Mouse (Mus musculus) heart, adult 2 months (tissue): Measurements from ENCODE around the gene Itfg1. TPM values are rescaled to one million over a fixed set of nuclear protein-coding genes. Genes with fewer than 3 reads are reported as not detected.
"Not testable (repeated sequence)": the region's sequence is repeated elsewhere in the genome, so short reads cannot be mapped to it uniquely, and the experiment has no call there.

Source experiments
- DNase-seq, 2 experiments: peaks; one replicate each; pipeline ENCODE4 v3.0.0; 2021
- H3K27ac ChIP-seq: fragments of 200-600 bp; 2 replicates; pipeline ENCODE4 v1.8.1; 2022
- H3K27me3 ChIP-seq: fragments of 200-500 bp; 2 replicates; pipeline ENCODE4 v1.6.1; 2012; ENCODE audit warnings: mild to moderate bottlenecking, low read length, inconsistent platforms, mixed read lengths; ENCODE audit not compliant: control insufficient read depth, insufficient read depth
- H3K36me3 ChIP-seq: fragments of 200-500 bp; 2 replicates; pipeline ENCODE4 v1.6.1; 2012; ENCODE audit warnings: low read length, inconsistent platforms; ENCODE audit not compliant: control insufficient read depth, insufficient read depth
- H3K4me1 ChIP-seq: fragments of 200-500 bp; 2 replicates; pipeline ENCODE4 v1.6.1; 2011; ENCODE audit warnings: low read length; ENCODE audit not compliant: control insufficient read depth, insufficient read depth
- H3K4me3 ChIP-seq: fragments of 200-600 bp; 2 replicates; pipeline ENCODE4 v1.8.1; 2022
- H3K79me2 ChIP-seq: fragments of 200-500 bp; replicated peaks from 2 replicates; pipeline ENCODE4 v1.6.1; 2012; ENCODE audit warnings: mild to moderate bottlenecking, inconsistent platforms, low read length, moderate library complexity, mixed read lengths; ENCODE audit not compliant: control insufficient read depth, insufficient read depth
- H3K9ac ChIP-seq: fragments of 200-500 bp; 2 replicates; pipeline ENCODE4 v1.6.1; 2012; ENCODE audit warnings: low read depth, mild to moderate bottlenecking, control low read depth, inconsistent platforms, low read length, mixed read lengths
- CTCF ChIP-seq: fragments of 200-600 bp; IDR thresholded peaks from 2 replicates; pipeline ENCODE4 v1.8.1; 2022; ENCODE audit warnings: antibody characterized with exemption, mild to moderate bottlenecking, moderate library complexity
- EP300 ChIP-seq: fragments of 200-500 bp; IDR thresholded peaks from 2 replicates; pipeline ENCODE4 v1.6.1; 2011; ENCODE audit warnings: low read depth, low read length, control low read depth; ENCODE audit not compliant: insufficient read depth
- POLR2A ChIP-seq: fragments of 200-500 bp; IDR thresholded peaks from 2 replicates; pipeline ENCODE4 v1.6.1; 2011; ENCODE audit warnings: mild to moderate bottlenecking, low read depth, low read length, control low read depth; ENCODE audit not compliant: insufficient read depth
- WGBS: fragments of 180-500 bp; shearing (Covaris S2); methylation state at CpG from one replicate; pipeline ENCODE4 v1.1.7; 2018; 5-methylcytosine and 5-hydroxymethylcytosine counted together
- intact Hi-C: fragments of 180-260 bp; cut with DNase I; formaldehyde crosslinking; loops from one replicate; pipeline ENCODE4 v1.15.1; 2025
- polyA plus RNA-seq: library from polyadenylated mRNA; depleted of rRNA; stranded (reverse); fragments of >200 nt; gene quantifications from 2 replicates; pipeline ENCODE4 v1.2.3, GENCODE M21; 2012
- total RNA-seq, 2 experiments: library from RNA; stranded (reverse); gene quantifications; 2 replicates each; pipeline ENCODE4 v1.2.3; 2021

The Itfg1 gene
- total and polyA plus RNA-seq, 3 experiments = 13.9 to 46.9 (median 45.9) TPM

DNA sequence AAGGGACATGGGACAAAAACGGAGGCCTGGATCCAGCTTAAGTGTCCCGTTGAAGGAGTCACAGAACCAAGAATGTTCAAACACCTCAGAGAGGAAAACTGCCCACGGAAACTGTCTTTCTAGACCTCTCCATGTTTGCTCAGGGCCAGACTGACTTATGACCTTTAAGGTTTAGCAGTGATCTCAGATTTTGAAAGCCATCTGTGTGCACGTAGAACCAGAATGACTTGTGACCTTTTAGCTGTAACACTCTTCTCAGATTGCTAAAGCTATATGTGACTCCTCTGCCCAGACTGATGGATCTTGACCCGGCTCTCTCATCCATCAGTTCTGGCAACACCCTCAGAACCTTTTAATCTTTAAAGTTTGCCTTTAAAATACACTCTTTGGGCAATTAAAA, 19.9 kb upstream of the Itfg1 start:
- TF ChIP-seq CTCF (no peak), EP300 (no peak), POLR2A (no peak)
- Histone ChIP-seq H3K27ac (no peak overlapping the region), H3K36me3 (no peaks in the 10 kb centered on the region), H3K79me2 (no peaks in the 10 kb centered on the region), H3K4me3 (no peak overlapping the region), H3K9ac (no peak overlapping the region), H3K27me3 (no peaks in the 10 kb centered on the region), H3K4me1 (peaks cover 2% of the 10 kb centered on the region)
- DNase-seq = no peak
- 85% methylated on average over 5 of the region's 5 CpGs for WGBS
- intact Hi-C loops = no loop called here

DNA sequence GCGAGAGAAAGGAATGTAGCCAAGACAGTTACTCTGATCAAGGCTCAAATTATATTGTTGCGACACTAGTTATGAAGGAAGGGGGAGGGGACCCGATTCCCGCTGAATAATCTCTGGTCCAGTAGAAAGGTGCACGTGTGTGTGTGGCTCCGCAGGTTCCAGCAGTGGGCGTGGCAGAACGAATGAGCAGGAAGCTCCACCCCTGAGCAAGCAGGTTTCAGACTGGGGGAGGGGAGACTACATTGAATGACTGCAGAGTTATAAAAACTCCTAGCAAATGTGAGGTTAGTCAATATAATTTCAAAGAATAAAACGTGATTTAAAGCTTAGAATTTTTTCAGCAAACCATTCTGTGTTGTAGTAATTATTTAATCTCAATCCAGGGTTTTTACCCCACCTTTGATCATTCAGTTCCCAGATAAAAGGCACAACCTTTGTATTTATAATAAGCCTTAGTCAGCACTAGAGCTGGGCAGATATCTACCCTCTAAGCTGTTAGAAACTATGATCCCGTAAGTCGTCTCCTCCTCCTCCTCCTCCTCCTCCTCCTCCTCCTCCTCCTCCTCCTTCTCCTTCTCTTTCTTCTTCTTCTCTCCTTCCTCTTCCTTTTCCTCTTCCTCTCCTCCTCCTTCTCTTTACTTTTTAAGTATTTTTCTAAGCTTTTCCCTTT, 16.6 kb upstream of the Itfg1 start:
- H3K27ac ChIP-seq, H3K79me2 ChIP-seq, intact Hi-C loops, H3K4me1 ChIP-seq, H3K4me3 ChIP-seq, H3K36me3 ChIP-seq, H3K27me3 ChIP-seq, H3K9ac ChIP-seq, DNase-seq: not testable (repeated sequence)
- 57% methylated on average over 11 of the region's 11 CpGs for WGBS

DNA sequence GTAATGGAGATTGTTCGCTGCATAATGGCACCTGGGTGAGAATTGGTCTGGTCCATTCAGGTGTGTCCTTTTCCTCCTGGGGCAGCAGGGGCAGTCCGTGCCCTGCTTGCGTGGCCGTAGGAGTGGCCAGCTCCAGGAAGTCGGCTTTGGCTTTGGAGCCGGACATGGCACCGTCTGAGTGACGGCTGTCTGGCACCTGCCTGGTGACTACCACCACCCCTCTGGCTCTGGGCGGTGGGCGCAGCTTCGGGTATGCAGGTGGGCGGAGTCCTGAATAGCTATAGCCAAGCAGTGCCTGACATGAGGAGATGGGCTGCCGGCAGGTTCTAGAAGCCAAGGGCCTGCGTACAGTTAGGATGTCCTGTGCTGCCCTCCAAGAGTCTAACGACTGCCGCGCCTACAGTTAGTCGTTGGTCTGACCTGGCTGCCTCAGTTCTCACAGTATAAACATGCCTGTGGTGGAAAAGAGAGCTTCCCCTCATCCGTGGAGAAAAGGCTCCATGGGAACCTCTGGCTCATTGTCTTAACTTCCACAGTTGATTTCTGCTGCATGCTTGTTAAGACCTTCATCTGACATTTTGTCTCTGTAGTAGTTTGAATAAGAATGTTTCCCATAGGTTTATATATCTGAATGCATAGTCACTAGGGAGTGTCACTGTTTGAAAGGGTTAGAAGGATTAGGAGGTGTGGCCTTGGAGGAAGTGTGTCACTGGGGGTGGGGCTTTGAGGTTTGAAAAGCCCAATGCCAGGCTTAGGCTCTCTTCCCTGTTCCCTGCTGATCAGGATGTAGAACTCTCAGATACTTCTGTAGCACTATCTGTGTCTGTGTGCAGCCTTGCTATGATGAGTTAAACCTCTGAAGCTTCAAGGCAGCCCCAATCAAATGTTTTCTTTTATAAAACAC, 13.8 kb upstream of the Itfg1 start:
- no peak for TF ChIP-seq POLR2A
- no peak for TF ChIP-seq CTCF
- no peak for TF ChIP-seq EP300
- no peak overlapping the region for H3K27ac ChIP-seq
- H3K4me3 ChIP-seq = no peak overlapping the region
- H3K9ac ChIP-seq = no peak overlapping the region
- WGBS = 93% methylated on average over 19 of the region's 19 CpGs
- H3K27me3 ChIP-seq = no peaks in the 10 kb centered on the region
- DNase-seq = no peak
- no peaks in the 10 kb centered on the region; the same call in 1 of the 2 replicates for H3K4me1 ChIP-seq
- no peaks in the 10 kb centered on the region for H3K36me3 ChIP-seq
- intact Hi-C loops = no loop called here
- H3K79me2 ChIP-seq = 0 out of 2 replicates have a peak, but pooled peaks cover 1% of the 10 kb centered on the region

DNA sequence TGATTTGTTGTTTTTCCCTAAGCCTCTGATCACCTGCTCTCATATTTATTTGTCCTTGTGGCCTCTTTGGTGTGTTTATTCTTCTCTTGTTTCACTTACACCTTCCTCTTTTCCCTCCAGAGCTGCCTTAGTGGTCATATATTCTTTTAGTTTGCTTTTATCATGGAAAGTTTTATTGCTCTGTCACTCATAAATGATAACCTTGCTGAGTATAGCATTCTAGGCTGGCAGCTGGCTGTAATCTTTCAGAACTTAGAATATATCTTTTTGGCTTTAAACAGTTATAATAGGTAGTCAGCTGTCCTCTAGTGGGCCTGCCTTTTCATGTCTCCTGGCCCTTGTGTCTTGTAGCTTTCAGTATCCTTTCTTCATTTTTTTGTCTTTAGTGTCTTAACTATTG, 5.2 kb upstream of the Itfg1 start:
- Histone ChIP-seq H3K4me1 (peaks cover 1% of the 10 kb centered on the region), H3K27me3 (no peaks in the 10 kb centered on the region), H3K79me2 (no peaks in the 10 kb centered on the region), H3K9ac (no peak overlapping the region), H3K4me3 (no peak overlapping the region), H3K36me3 (peaks cover 3% of the 10 kb centered on the region), H3K27ac (no peak overlapping the region)
- intact Hi-C loops = no loop called here
- TF ChIP-seq EP300 = no peak
- TF ChIP-seq CTCF = no peak
- TF ChIP-seq POLR2A = no peak
- DNase-seq = no peak

GRCm38 (mm10) chr8:85841489-85841795, 721 bp upstream of the Itfg1 start:
- intact Hi-C loops = loop anchor here (5.0 kb wide), 1 partner anchor 139 kb away; the partner anchor contains the start of gene Neto2
- H3K79me2 ChIP-seq = no peaks in the 10 kb centered on the region
- peak overlapping the region; percentile 84 for H3K9ac ChIP-seq
- H3K27ac ChIP-seq = peak overlapping the region; percentile 100
- DNase-seq = no peak
- WGBS = 3% methylated on average over 4 of the region's 4 CpGs
- TF ChIP-seq POLR2A (no peak), EP300 (no peak), CTCF (no peak)
- no peaks in the 10 kb centered on the region for H3K27me3 ChIP-seq
- H3K36me3 ChIP-seq = peaks cover 8% of the 10 kb centered on the region
- peak overlapping the region; percentile 94 for H3K4me3 ChIP-seq
- peaks cover 3% of the 10 kb centered on the region for H3K4me1 ChIP-seq

DNA sequence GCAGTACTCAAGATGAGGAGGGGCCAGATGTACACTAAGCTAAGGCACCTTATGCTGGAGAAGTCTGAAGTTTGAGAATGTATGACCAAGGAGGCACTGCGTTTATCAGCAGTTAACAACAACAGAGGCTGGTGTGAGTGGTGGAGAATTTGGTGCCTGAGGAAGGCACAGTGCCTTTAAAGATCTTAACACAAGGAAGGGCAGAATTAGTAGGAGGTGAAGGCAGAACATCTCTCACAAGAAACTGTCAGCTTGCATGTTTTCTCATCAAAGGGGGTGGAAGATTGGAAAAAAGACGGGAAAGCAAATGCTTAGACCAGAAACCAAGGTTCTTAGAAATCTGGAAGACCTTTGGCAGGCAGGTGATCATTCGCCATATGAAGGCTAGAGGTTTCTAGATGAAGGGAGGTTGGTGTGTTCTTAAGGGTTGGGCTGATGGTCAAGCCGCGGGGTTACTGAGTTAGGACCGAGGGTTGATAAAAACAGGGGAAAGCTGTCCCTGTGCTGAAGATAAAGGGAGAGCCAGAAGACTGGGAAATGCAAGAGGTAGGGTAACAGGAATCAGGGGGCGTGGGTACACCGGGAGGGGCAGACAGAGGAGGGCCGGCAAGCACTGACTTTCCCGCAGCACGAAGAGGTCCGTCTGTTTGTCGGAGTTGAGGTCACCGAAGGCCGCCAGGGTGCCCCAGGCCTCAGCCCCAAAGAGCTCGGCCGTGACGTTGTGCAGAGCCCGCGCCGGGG, 635 bp downstream of the Itfg1 start:
- no peaks in the 10 kb centered on the region for H3K79me2 ChIP-seq
- no peak for TF ChIP-seq CTCF
- TF ChIP-seq EP300 = no peak
- no peak for TF ChIP-seq POLR2A
- H3K4me1 ChIP-seq = peaks cover 3% of the 10 kb centered on the region
- H3K27me3 ChIP-seq = no peaks in the 10 kb centered on the region
- H3K27ac ChIP-seq = peak overlapping the region; percentile 100
- H3K4me3 ChIP-seq = peak overlapping the region; percentile 94
- peaks cover 8% of the 10 kb centered on the region for H3K36me3 ChIP-seq
- DNase-seq = no peak
- intact Hi-C loops = loop anchor here (5.0 kb wide), 1 partner anchor 138 kb away; the partner anchor contains the start of gene Neto2
- 2% methylated on average over 21 of the region's 21 CpGs for WGBS
- peak overlapping the region; percentile 84 for H3K9ac ChIP-seq
